Mouse (Mus musculus): Measurements from ENCODE around the gene Rnf5.
A peak's percentile ranks its signal among the peaks of the same experiment; 100 is the strongest.

Gene Rnf5

GRCm38 (mm10) chr17:34632261-34632691 lies 28.8 kb upstream of the Rnf5 start:
- DNase-seq (ENCODE audit: low spot score in 2 of 2), result peak; percentile 76 to 86

GRCm38 (mm10) chr17:34631647-34632046 lies 28.2 kb upstream of the Rnf5 start:
- DNase-seq (ENCODE audit: low spot score in 2 of 2), result no peak

- DNase-seq (ENCODE audit: low spot score in 2 of 2), result no peak
Measured at GRCm38 (mm10) chr17:34630761-34631301, 27.3 kb upstream of the Rnf5 start.

GRCm38 (mm10) chr17:34629796-34630603 lies 26.5 kb upstream of the Rnf5 start:
- no peak for DNase-seq (ENCODE audit: low spot score in 2 of 2)

- DNase-seq (ENCODE audit: low spot score in 2 of 2), result peak in 1 of 2 experiments; percentile 54
Measured at GRCm38 (mm10) chr17:34629221-34629751, 25.8 kb upstream of the Rnf5 start, which contains the start of gene Prrt1. Prrt1 (plus strand) TSS chr17:34629533.

GRCm38 (mm10) chr17:34628644-34628967 lies 25.1 kb upstream of the Rnf5 start:
- DNase-seq (ENCODE audit: low spot score in 2 of 2), result no peak

GRCm38 (mm10) chr17:34627943-34628643 lies 24.6 kb upstream of the Rnf5 start, which contains the start of gene Ppt2:
Ppt2 (minus strand) TSS chr17:34628510.
- no peak for DNase-seq (ENCODE audit: low spot score in 2 of 2)

GRCm38 (mm10) chr17:34627093-34627942 lies 23.8 kb upstream of the Rnf5 start:
- peak; percentile 78 to 83 for DNase-seq (ENCODE audit: low spot score in 2 of 2)

- no peak for DNase-seq (ENCODE audit: low spot score in 2 of 2)
Measured at GRCm38 (mm10) chr17:34626773-34627092, 23.2 kb upstream of the Rnf5 start.

- no peak for DNase-seq (ENCODE audit: low spot score in 2 of 2)
Measured at GRCm38 (mm10) chr17:34626062-34626772, 22.7 kb upstream of the Rnf5 start.

- no peak for DNase-seq (ENCODE audit: low spot score in 2 of 2)
Measured at GRCm38 (mm10) chr17:34624981-34625380, 21.5 kb upstream of the Rnf5 start.

GRCm38 (mm10) chr17:34623161-34623560 lies 19.7 kb upstream of the Rnf5 start:
- no peak for DNase-seq (ENCODE audit: low spot score in 2 of 2)

GRCm38 (mm10) chr17:34621006-34621405 lies 17.5 kb upstream of the Rnf5 start:
- DNase-seq (ENCODE audit: low spot score in 2 of 2), result no peak

GRCm38 (mm10) chr17:34618999-34619398 lies 15.5 kb upstream of the Rnf5 start:
- no peak for DNase-seq (ENCODE audit: low spot score in 2 of 2)

- no peak for DNase-seq (ENCODE audit: low spot score in 2 of 2)
Measured at GRCm38 (mm10) chr17:34615871-34616270, 12.4 kb upstream of the Rnf5 start, which contains the start of gene Egfl8. Egfl8 (minus strand) TSS chr17:34615971.

- DNase-seq (ENCODE audit: low spot score in 2 of 2), result no peak
Measured at GRCm38 (mm10) chr17:34613830-34614229, 10.3 kb upstream of the Rnf5 start.

- DNase-seq (ENCODE audit: low spot score in 2 of 2), result no peak
Measured at GRCm38 (mm10) chr17:34613054-34613645, 9.7 kb upstream of the Rnf5 start.

GRCm38 (mm10) chr17:34611050-34611449 lies 7.6 kb upstream of the Rnf5 start:
- no peak for DNase-seq (ENCODE audit: low spot score in 2 of 2)

GRCm38 (mm10) chr17:34607997-34608396 lies 4.5 kb upstream of the Rnf5 start:
- DNase-seq (ENCODE audit: low spot score in 2 of 2), result no peak

- no peak for DNase-seq (ENCODE audit: low spot score in 2 of 2)
Measured at GRCm38 (mm10) chr17:34606186-34607039, 2.9 kb upstream of the Rnf5 start.
